Comparison of ENCODE assay signal across 20 mouse cellular contexts in the genomic region with DNA sequence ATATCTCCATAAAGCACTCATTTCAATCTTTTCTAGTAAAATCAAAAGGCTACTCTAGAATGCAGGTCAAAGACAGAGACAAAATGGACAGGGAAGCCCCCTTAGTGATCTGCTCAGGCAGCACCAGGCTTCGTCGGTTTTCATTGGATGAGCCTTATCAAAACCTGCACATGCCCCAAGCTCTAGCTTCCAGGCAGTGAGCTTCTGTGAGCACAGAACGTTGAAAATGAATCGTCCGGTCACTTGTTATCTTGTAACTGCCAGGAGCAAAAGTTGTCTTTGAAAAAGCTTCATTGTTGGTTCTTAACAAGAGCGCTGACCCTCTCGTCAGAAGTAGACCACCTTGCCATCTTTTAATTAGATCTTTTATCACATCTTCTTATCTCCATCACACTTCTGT. TPM values are rescaled to one million over a fixed set of nuclear protein-coding genes. Genes with fewer than 3 reads are reported as not detected.
DNase-seq lines count a peak whose midpoint lies in the region; ATAC-seq and TF ChIP-seq lines count a peak whose summit lies in the region.
"Had no signal": no experiment of that assay in that cellular context is flagged by ENCODE, and none has a peak within 500 bp of the region (broad histone marks: within the 10 kb centered on the region; RNA-seq: fewer than 3 reads in every experiment).

No protein-coding gene starts in this region.

- H3K4me2 ChIP-seq in liver, embryonic 11.5 days = no peak overlapping the region
- no peak overlapping the region for H3K4me2 ChIP-seq in liver, postnatal 0 days (ENCODE audit: low read depth, low read length)
- no peak overlapping the region for H3K4me2 ChIP-seq in hindbrain, postnatal 0 days (ENCODE audit: low read depth, low read length)
- H3K4me2 ChIP-seq: embryonic facial prominence, embryonic 13.5 days; forebrain, embryonic 12.5 days; heart, embryonic 13.5 days; hindbrain, embryonic 15.5 days had no signal

- TF ChIP-seq CTCF in liver, postnatal 0 days (IDR thresholded peaks at IDR 0.05; ENCODE audit: low read depth) = no peak
- no peak for TF ChIP-seq CTCF in hindbrain, postnatal 0 days (IDR thresholded peaks at IDR 0.05; ENCODE audit: low read depth)

- H3K4me1 ChIP-seq in liver, embryonic 11.5 days (replicated peaks; ENCODE audit: control insufficient read depth, insufficient read depth, low read length) = peaks cover 7% of the 10 kb centered on the region
- no peaks in the 10 kb centered on the region for H3K4me1 ChIP-seq in liver, postnatal 0 days (ENCODE audit: insufficient read depth)
- no peaks in the 10 kb centered on the region for H3K4me1 ChIP-seq in hindbrain, postnatal 0 days (ENCODE audit: insufficient read depth, low read length)
- H3K4me1 ChIP-seq: embryonic facial prominence, embryonic 13.5 days; forebrain, embryonic 12.5 days; hindbrain, embryonic 15.5 days had no signal

- WGBS in liver, embryonic 11.5 days = 34% methylated on average over 7 of the region's 7 CpGs
- WGBS in liver, postnatal 0 days (ENCODE audit: insufficient replicate concordance) = 42% methylated on average over 7 of the region's 7 CpGs
- WGBS in hindbrain, postnatal 0 days = 80% methylated on average over 7 of the region's 7 CpGs

- H3K9me3 ChIP-seq in liver, embryonic 11.5 days (ENCODE audit: control insufficient read depth, low read length) = no peaks in the 10 kb centered on the region
- H3K9me3 ChIP-seq in liver, postnatal 0 days (ENCODE audit: low read length) = no peaks in the 10 kb centered on the region
- no peaks in the 10 kb centered on the region for H3K9me3 ChIP-seq in hindbrain, postnatal 0 days (ENCODE audit: low read length)
- H3K9me3 ChIP-seq: embryonic facial prominence, embryonic 13.5 days; forebrain, embryonic 12.5 days; heart, embryonic 13.5 days; hindbrain, embryonic 15.5 days had no signal

- no peak overlapping the region for H3K9ac ChIP-seq in liver, embryonic 11.5 days (ENCODE audit: low read depth, low read length)
- H3K9ac ChIP-seq in liver, postnatal 0 days (replicated peaks) = no peak overlapping the region
- H3K9ac ChIP-seq in hindbrain, postnatal 0 days (replicated peaks; ENCODE audit: low read length) = no peak overlapping the region
- H3K9ac ChIP-seq: embryonic facial prominence, embryonic 13.5 days; forebrain, embryonic 12.5 days; heart, embryonic 13.5 days; hindbrain, embryonic 15.5 days had no signal

- DNase-seq in c-Kit-positive CD71-positive TER-119-negative erythroid progenitor cells, embryonic 14.5 days (ENCODE audit: low read depth) = peak; percentile 43
- DNase-seq in liver, embryonic 11.5 days (ENCODE audit: low spot score) = no peak
- DNase-seq in liver, postnatal 0 days = no peak
- DNase-seq in urinary bladder, adult 18-20 months (ENCODE audit: low spot score in 2 of 2) = no peak
- no peak for DNase-seq in hindbrain, postnatal 0 days (ENCODE audit: low spot score)
- DNase-seq in frontal cortex, postnatal 14 days (ENCODE audit: low spot score in 2 of 2) = no peak
- DNase-seq: adrenal gland, postnatal 10 days; cerebellum, adult 18-20 months; cerebellum, adult 9-11 months; cerebellum, postnatal 36 days; gastrocnemius, postnatal 14 days; heart, postnatal 36 days had no signal

- H3K27ac ChIP-seq in liver, embryonic 11.5 days (ENCODE audit: low read depth, low read length) = no peak overlapping the region
- H3K27ac ChIP-seq in liver, postnatal 0 days (ENCODE audit: low read depth) = no peak overlapping the region
- no peak overlapping the region for H3K27ac ChIP-seq in hindbrain, postnatal 0 days
- H3K27ac ChIP-seq: embryonic facial prominence, embryonic 13.5 days; forebrain, embryonic 12.5 days; heart, embryonic 13.5 days; hindbrain, embryonic 15.5 days had no signal

- H3K4me3 ChIP-seq in liver, embryonic 11.5 days (ENCODE audit: low read depth, low read length) = no peak overlapping the region
- no peak overlapping the region for H3K4me3 ChIP-seq in liver, postnatal 0 days (ENCODE audit: low read depth, low read length)
- H3K4me3 ChIP-seq in hindbrain, postnatal 0 days (ENCODE audit: low read length) = no peak overlapping the region
- H3K4me3 ChIP-seq: embryonic facial prominence, embryonic 13.5 days; forebrain, embryonic 12.5 days; heart, embryonic 13.5 days; hindbrain, embryonic 15.5 days had no signal

- no peak for TF ChIP-seq EP300 in liver, postnatal 0 days (IDR thresholded peaks at IDR 0.05; ENCODE audit: low read depth)

- H3K27me3 ChIP-seq in liver, embryonic 11.5 days (replicated peaks; ENCODE audit: control insufficient read depth, insufficient read depth, low read length) = no peaks in the 10 kb centered on the region
- no peaks in the 10 kb centered on the region for H3K27me3 ChIP-seq in liver, postnatal 0 days (ENCODE audit: insufficient read depth, low read length)
- no peaks in the 10 kb centered on the region for H3K27me3 ChIP-seq in hindbrain, postnatal 0 days (ENCODE audit: insufficient read depth, low read length)
- H3K27me3 ChIP-seq: embryonic facial prominence, embryonic 13.5 days; forebrain, embryonic 12.5 days; heart, embryonic 13.5 days; hindbrain, embryonic 15.5 days had no signal

- ATAC-seq in liver, embryonic 11.5 days (replicated peaks; ENCODE audit: low FRiP score) = peak; percentile 81
- ATAC-seq in liver, postnatal 0 days = 0 out of 2 replicates have a peak, but pooled peaks have one; percentile 19
- no peak for ATAC-seq in hindbrain, postnatal 0 days
- ATAC-seq: forebrain, embryonic 16.5 days had no signal

- no peaks in the 10 kb centered on the region for H3K36me3 ChIP-seq in liver, embryonic 11.5 days (ENCODE audit: control insufficient read depth, insufficient read depth, low read length)
- H3K36me3 ChIP-seq in liver, postnatal 0 days (replicated peaks; ENCODE audit: insufficient read depth, low read length) = no peaks in the 10 kb centered on the region
- no peaks in the 10 kb centered on the region for H3K36me3 ChIP-seq in hindbrain, postnatal 0 days (ENCODE audit: insufficient read depth, low read length)
- H3K36me3 ChIP-seq: embryonic facial prominence, embryonic 13.5 days; forebrain, embryonic 12.5 days; heart, embryonic 13.5 days; hindbrain, embryonic 15.5 days had no signal

RNA-seq across cellular contexts. Expression of gene Hspb3, which starts 26.4 kb away (rescaled TPM):
- 0.25 and 0.59 TPM in 2 replicates for polyA plus RNA-seq in liver, embryonic 11.5 days (2014; fragmentation: Nextera tagmentation; extraction: Ambion mirVana)
- polyA plus RNA-seq in liver, postnatal 0 days (2015; fragmentation: Nextera tagmentation; extraction: Ambion mirVana) = 0.38 TPM in 1 of 2 replicates, not detected in the other
- 0.21 and 0.47 TPM in 2 replicates for total RNA-seq in hindbrain, postnatal 0 days (2014; rRNA removed)
- polyA plus RNA-seq in hindbrain, postnatal 0 days (2015; fragmentation: Nextera tagmentation; extraction: Ambion mirVana) = 0.55 and 1.1 TPM in 2 replicates
- total RNA-seq: ES-E14 had no signal
- polyA plus RNA-seq: gonadal fat pad, adult 2 months; hindbrain, embryonic 11.5 days had no signal
